Mouse (Mus musculus) retina, adult 2 months (tissue): ENCODE data around the gene Olfr98.
"Not testable (repeated sequence)": the region's sequence is repeated elsewhere in the genome, so short reads cannot be mapped to it uniquely, and the experiment has no call there.

Experiments
- DNase-seq: peaks from one replicate; pipeline ENCODE4 v3.0.0-alpha.2; 2012; ENCODE audit warnings: low read depth, low spot score

The Olfr98 gene

DNA sequence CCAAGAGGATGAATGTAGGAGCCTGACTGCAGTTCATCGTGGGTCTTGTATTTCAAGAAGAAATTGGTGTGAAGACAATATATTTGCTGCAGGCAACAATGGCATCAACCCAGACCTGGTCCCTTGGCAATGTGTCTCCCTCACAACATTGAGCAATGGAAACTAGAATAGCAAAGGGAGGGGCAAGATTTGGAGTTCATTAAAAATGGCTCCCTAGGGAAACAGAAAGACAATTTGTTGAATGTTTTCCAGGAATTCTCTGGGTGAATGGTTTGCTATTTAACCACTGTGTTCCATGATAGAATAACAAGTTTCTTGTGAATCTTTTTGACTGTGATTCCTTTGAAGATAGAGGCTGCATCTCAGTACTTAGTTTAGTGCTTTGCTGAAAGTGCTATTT is at the start of gene Olfr98:
Gene Olfr98 (minus strand): TSS at position 124 of the 400 bp plus-strand sequence.
- no peak for DNase-seq

DNA sequence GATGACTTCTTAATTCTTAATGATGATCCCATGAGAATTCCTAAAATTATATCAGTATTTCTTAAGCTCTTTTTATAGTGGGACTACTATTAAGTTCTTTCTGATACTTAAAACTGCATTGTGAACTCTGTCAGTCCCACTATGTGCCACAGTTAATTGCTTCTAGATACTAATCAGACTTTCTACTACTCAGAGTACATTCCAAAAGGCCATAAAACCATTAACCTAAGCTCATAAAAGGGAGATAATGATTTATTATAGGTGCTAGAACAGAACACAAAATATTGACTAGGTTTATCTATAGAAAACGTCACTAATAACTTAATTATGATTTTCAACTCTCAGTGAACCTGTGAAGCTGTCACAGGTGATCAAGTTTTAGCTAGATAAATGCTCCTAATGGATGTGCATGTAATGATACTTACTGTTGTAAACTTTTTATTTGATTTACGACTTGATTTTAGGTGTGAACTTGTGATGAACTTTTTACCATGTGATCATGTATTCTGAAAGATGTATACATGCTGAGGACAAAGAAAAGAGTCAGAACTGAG is 46.7 kb upstream of the Olfr98 start:
- no peak for DNase-seq

DNA sequence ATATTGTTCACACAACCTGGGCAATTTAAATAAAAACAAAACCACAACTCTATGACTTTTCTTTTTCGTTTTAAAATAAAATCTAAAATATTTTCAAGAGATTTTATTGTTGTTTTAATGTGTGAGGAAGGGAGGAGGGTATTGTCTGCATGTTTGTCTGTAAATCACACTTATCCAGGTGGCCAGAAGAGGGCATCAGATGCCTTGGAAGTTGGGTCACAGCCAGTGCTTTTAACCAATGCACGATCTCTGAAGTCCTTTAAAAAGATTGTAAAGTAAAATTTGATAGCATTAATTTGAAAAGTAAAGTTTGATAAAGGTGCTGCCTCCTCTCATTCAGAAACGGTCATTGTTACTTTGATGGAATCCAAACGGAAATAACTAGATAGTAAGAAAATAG is 44.9 kb upstream of the Olfr98 start:
- no peak for DNase-seq

DNA sequence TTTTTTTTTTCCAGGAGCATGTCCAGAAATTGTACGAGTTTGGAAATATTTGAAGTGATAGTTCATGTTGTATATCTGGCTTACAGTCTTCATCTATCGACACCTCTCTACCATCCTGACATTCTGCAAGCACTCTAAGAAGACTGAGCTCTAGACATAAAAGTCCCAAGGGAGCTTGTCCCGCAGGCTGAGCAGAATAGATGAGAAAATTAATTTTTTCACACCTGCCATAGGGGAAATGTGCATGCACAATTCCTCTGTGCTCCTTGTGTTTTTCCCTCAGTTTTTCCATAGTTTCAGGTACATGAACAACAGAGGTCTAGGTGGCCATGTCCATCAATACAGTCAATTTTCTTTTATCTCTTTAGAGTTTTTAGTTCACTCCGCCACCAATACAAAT is 40.7 kb upstream of the Olfr98 start, which contains the start of gene Olfr101:
Gene Olfr101 (minus strand): TSS at position 101 of the 400 bp plus-strand sequence.
- no peak for DNase-seq

DNA sequence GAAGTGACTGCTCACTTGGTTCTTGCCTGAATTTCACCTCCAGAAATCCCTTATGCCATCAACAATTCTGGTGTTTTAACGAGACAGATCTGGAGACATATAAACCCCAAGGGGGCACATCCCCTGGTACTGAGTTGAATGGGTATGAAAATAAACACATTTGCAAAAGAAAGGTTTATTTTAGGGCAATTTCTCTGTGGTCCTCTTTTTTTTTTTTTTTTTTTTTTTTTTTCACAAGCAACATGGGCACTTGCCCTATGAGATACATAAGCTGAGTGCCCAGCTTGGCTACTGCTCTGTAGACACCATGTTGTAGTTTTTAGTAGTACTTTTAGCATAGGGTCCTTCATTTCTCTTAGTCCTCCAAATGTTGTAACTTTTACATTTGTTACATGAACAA is 19.8 kb upstream of the Olfr98 start, which contains the start of gene Olfr99:
Gene Olfr99 (minus strand): TSS at position 101 of the 400 bp plus-strand sequence.
- DNase-seq: no peak

DNA sequence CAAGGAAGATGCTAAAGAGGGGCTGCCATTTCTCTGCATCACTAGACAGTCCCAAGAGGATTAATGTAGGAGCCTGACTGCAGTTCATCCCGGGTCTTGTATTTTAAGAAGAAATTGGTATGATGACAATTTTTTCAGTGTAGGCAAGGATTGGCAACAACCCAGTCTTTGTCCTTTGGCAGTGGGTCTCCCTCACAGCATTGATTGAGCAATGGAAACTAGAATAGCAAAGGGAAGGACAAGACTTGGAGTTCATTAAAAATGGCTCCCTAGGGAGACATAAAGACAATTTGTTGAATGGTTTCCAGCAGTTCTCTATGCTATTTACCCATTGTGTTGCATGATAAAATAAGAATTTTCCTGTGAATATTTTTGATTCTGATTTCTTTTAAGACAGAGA is 16.8 kb upstream of the Olfr98 start:
- DNase-seq: no peak

DNA sequence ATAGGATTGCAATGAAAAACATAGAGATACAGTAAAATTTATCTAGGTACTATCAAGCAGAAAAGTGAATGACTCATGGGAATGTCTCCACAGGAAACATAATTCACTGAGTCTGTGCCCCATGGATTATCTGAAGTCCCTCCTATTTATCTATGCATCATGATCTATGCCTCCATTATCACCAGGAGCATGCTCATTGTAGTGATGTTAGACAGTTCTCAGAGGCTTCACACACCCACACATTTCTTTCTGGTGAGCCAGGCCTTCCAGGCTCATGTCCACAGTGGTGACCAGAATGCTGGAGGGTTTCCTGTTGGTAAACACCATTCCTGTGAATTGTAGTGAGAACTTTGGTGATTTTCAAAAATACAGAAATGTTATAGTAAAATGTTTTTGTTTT is 13.0 kb upstream of the Olfr98 start:
- DNase-seq: no peak

DNA sequence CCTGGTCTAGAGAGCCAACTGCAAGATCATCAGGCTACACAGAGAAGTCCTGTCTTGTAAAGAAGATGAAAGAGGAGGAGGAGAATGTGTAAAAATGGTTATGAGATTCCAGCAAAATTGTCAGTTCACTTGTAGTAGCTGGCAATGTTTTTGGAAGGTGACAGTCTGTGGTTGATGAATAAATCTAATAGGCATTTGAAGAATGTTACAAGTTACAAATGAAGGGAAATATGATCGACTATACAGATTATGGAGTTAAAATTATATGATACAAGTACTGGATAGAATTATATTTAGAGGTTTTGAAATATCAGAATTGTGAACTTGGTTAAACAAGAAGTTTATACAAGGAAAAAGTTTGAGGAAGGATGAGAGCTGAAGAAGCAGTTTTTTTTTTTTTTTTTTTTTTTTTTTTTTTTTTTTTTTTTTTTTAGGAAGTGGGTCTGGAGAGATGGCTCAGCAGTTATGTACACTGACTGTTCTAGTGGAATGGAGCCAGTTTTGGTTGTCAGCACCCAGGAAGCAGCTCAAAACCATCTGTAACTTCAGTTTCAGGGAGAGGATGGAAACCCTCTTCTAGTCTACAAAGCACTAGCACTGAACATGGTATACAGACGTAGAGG is 12.2 kb upstream of the Olfr98 start:
- no peak for DNase-seq

DNA sequence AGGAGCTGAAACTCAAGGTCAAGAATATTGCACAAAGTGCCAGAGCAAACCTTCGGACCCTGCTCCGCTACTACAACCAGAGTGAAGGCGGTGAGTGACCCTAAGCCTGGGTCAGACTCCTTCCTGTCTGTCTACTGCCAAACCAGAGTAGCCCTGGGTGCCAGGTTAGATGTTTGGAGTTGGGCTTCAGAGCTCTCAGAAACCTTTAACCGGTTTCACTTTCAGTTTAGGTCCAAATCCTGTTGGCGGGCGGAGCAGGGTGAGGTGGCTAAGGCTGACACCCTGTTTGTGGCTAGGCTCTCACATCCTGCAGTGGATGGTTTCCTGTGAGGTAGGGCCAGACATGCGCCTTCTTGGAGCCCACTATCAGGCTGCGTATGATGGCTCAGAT is 7.1 kb upstream of the Olfr98 start:
- DNase-seq: no peak

DNA sequence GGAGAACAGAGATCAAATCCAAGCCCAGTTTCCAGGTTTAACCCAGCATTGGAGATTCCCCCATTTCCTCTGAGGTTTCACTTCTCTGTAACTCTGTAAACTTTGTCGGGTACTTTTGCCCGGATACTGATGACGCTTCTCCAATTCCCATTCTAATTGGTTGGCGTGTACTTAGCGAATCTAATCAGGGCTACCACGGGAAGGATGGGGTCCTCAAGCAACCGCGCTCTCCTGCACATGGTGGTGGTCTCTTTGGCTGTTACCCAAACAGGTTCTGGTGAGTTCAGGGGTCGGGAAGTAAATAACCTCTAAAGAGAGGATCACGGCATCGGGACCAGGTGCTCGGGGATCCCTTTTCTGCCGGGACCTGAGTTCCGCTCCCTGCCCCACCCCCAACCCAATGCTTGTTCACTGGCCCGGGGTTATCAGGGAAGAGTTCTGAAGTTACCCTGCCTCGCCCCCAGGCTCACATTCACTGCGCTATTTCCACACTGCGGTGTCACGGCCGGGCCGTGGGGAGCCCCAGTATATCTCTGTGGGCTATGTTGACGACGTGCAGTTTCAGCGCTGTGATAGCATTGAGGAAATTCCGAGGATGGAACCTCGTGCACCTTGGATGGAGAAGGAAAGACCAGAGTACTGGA is 6.6 kb upstream of the Olfr98 start, which contains the start of gene H2-M3:
Gene H2-M3 (plus strand): TSS at position 163 of the 644 bp plus-strand sequence.
- DNase-seq: peak; percentile 43

DNA sequence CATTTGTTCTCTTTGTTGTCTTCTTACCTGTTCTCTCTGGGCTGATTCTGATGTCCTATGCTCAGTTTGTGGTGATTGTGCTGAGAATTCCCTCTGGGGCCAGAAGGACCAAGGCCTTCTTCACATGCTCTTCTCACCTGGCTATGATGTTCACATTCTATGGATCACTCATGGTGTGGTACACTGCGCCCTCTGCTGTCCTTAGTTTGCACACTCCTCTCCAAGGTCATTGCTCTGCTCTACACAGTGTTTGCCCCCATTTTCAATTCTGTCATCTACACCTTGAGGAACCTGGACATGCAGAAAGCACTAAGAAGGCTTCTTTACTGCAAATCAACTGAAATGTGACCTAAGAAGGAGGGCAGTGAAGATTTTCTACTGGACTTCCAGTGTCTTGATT is 13.0 kb downstream of the Olfr98 start:
- DNase-seq: no peak

DNA sequence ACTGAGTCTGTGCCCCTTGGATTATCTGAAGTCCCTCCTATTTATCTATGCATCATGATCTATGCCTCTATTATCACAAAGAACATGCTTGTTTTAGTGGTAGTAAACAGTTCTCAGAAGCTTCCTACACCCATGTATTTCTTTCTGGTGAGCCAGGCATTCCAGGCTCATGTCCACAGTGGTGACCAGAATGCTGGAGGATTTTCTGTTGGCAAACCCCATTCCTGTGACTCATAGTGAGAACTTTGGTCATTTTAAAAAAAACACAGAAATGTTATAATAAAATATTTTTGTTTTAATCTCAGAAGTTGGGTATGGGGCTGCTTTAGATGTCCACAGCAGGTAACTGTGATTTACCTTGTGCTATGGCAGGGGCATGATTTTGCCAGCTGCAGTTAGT is 14.1 kb downstream of the Olfr98 start:
- DNase-seq: no peak

DNA sequence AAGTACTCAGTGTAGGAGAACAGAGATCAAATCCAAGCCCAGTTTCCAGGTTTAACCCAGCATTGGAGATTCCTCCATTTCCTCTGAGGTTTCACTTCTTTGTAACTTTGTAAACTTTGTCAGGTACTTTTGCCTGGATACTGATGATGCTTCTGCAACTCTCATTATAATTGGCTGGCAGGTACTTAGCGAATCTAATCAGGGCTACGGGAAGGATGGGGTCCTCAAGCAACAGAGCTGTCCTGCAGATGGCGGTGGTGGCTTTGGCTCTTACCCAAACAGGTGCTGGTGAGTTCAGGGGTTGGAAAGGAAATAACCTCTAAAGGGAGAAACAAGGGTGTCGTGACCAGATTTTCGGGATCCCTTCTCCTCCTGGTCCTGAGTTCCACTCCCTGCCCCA is 16.8 kb downstream of the Olfr98 start:
- no peak for DNase-seq

DNA sequence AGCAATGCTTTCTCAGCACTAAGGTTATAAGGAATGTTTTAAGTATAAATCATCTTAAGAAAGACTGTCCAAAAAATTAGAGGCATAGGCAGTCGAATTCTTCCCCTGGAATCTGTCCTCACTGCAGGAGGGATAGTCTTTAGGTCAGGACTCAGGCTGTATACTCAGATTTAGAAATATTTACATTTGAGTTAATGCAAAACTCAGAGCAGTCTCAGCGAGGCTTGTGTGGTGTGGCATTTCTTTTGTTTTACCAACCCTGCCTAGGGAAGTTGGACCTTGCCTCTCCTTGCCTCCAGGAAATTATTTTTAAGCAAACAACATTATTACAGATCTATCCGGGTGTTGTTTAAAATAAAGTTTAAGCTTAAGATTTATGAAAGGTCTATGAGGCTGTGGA is 21.4 kb downstream of the Olfr98 start:
- DNase-seq: no peak

DNA sequence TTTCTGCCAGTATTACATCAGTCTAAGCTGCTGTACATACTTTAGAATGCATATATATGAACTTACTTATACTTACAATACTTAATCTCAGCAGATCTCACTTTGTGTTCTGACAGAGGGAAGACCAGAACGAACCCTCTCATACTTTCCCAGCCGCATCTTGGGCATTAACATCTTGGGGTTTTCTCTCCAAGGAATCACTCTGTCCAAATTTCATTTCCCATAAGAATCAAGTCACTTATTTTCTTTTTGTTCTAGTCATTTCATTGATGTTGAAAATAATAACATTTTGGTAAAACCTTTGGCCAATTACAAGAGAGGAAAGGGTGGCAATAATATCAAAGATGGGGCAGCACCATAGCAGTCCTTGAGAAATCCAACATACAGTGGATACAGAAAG is 26.3 kb downstream of the Olfr98 start, which contains the start of gene Olfr97:
Gene Olfr97 (minus strand): TSS at position 101 of the 400 bp plus-strand sequence.
- DNase-seq: not testable (repeated sequence)

DNA sequence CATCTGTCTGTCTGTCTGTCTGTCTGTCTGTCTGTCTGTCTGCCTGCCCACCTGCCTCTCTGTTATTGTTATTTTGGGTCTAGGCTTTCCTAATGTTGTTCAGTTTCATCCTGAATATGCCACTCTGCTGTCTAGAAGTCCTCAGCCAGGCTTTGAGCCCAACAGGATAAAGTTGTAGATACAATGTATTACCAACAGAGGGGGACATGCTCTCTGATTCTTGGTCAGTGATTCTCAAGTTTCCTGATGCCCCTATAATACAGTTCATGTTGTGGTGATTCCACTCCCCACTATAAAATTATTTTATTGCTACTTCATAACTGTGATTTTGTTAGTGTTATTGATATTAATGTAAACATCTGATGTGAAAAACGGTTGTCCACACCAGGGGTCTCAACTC is 41.7 kb downstream of the Olfr98 start:
- no peak for DNase-seq

DNA sequence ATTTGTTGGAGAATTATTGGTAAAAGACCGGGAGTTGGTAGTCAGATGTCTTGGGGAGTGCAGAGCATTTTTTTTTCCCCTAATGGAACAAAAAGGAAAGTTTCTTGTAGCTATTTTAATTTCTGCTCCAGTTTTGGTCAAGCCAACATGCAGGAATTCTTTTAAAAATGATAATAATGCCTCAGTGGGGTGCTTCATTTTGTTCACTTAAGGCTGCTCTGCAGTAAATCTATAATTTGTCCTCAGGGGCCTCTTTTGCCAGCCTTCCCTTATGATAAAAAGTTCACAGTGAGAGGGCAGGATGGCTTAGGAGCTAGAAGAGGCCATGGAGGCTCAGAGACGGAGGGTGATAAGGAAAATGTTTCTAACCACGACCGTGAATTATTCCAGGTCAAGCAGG is 43.7 kb downstream of the Olfr98 start, which contains the start of gene Olfr96:
Gene Olfr96 (plus strand): TSS at position 301 of the 400 bp plus-strand sequence.
- DNase-seq: no peak

DNA sequence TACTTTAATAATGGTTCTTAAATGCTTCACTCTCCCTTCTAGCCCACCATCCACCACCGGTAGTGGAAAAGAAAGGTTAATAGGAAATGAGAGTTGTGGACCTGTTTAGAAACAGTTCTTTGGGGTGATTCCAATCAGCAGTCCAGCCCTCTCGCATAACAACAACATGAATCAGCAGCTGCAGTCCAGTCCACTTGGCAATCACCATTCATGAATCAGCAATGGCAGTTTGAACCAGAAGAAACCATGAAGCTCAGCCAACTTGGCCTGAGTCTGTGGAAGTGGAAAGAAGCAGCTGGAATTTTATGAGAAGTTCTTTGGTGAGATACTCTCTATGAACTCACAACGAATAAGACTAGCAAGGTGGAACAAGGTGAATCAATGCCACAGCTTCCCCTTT is 45.1 kb downstream of the Olfr98 start:
- no peak for DNase-seq

DNA sequence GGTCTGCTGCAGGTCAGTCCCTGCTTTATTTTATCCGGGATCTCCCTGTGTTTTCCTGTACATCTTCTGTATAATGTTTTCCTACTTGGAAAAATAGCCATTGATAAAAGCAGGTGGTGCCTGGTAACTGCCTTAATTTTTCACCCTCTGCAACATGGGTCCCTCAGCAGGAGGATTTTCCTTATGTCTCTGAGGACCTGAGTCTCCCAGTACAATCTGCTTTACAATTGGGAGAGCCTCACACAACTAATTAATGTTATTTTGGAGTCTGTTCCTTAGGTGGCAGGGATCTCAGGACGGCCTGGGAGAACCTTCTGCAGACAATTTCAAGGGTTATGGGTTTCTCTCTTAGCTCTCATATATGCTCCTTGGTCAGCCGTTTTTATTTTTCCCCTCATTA is 50.5 kb downstream of the Olfr98 start, which contains the start of gene Olfr95:
Gene Olfr95 (minus strand): TSS at position 101 of the 400 bp plus-strand sequence.
- DNase-seq: no peak
